Mouse (Mus musculus) G1E (cell line): ENCODE results near the gene Mest. TPM values are rescaled to one million over a fixed set of nuclear protein-coding genes. Genes with fewer than 3 reads are reported as not detected.

Experiments
- ATAC-seq: 2 replicates; pipeline ENCODE4 v1.8.0; 2016; ENCODE audit warnings: mild to moderate bottlenecking; ENCODE audit not compliant: insufficient number of reproducible peaks, poor library complexity, low FRiP score, severe bottlenecking; ENCODE audit errors: extremely low read depth
- DNase-seq: peaks from one replicate; pipeline ENCODE4 v3.0.0; 2012; ENCODE audit warnings: low spot score
- H3K27me3 ChIP-seq: 2 replicates; pipeline ENCODE4 v1.6.1; 2012; ENCODE audit warnings: mild to moderate bottlenecking, low read length, inconsistent platforms; ENCODE audit not compliant: insufficient read depth
- H3K36me3 ChIP-seq: replicated peaks from 2 replicates; pipeline ENCODE3; 2012; ENCODE audit warnings: mild to moderate bottlenecking, inconsistent platforms
- H3K4me1 ChIP-seq: 2 replicates; pipeline ENCODE4 v1.6.1; 2012; ENCODE audit warnings: low read depth, low read length, inconsistent platforms, mixed read lengths; ENCODE audit not compliant: insufficient read depth
- H3K4me3 ChIP-seq: 2 replicates; pipeline ENCODE4 v1.5.1; 2012; ENCODE audit warnings: low read depth, mild to moderate bottlenecking, inconsistent platforms, low read length, moderate library complexity, mixed read lengths
- H3K9me3 ChIP-seq: replicated peaks from 2 replicates; pipeline ENCODE4 v1.6.1; 2012; ENCODE audit warnings: inconsistent platforms
- CTCF ChIP-seq: IDR thresholded peaks from 2 replicates; pipeline ENCODE4 v1.5.1; 2012; ENCODE audit warnings: low read depth, low read length, inconsistent platforms, mixed read lengths
- GATA1 ChIP-seq: IDR thresholded peaks from 2 replicates; pipeline ENCODE4 v1.6.1; 2012; ENCODE audit warnings: borderline replicate concordance, low read length, inconsistent platforms, mixed read lengths
- GATA2 ChIP-seq: IDR thresholded peaks from 2 replicates; pipeline ENCODE4 v1.6.1; 2012; ENCODE audit warnings: low read depth, low read length, inconsistent platforms, borderline replicate concordance
- POLR2AphosphoS5 ChIP-seq: IDR thresholded peaks from 2 replicates; pipeline ENCODE4 v1.6.1; 2012; ENCODE audit warnings: low read depth, low read length, inconsistent platforms; ENCODE audit not compliant: insufficient replicate concordance
- TAL1 ChIP-seq: conservative IDR thresholded peaks from 2 replicates; pipeline ENCODE4 v1.6.1; 2012; ENCODE audit warnings: low read depth, low read length, inconsistent platforms, mixed read lengths
- polyA plus RNA-seq: library from polyadenylated mRNA; stranded (reverse); fragments of >175 nt; gene quantifications from 2 replicates; pipeline ENCODE4 v1.2.3, GENCODE M21; 2012
- total RNA-seq, 2 experiments: library from RNA; stranded (forward) in 1 of 2; stranded (reverse) in 1 of 2; fragments of 200-1000 nt in 1 of 2; fragments of >200 nt in 1 of 2; fragmentation: Nextera tagmentation in 1 of 2; gene quantifications; 2 replicates each; pipeline ENCODE4 v1.2.3; 2014 to 2017

Gene Mest
- total and polyA plus RNA-seq, 3 experiments, result 0.49 to 0.57 TPM; not detected in 1

DNA sequence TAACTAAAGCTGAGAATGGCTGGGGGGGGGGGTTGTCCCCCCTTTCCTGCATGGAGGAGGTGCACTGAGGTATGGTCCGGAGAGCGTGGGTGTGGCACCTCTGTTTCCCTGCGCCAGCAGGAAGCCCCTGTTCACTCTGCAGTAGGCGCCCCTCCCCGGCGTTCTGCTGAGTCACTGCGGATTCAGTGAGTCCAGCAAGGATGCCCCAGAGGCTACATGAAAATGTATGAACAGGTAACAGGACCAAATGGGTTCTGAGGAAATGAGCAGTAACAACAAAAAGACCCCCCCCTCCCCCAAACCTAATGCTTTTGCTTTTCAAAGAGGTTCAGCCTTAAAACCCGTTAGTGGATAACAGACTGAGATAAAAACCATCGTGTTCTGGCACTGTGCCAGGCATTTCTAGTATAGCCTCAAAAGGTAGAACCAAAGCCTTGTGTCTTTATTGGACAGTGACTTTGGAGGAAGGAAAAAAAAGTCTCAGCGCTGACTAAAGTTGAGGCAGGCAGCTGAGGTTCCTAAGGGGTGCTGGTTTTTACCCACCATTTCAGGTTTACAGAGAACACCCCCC, 15.9 kb downstream of the Mest start:
- DNase-seq, result no peak
- H3K4me1 ChIP-seq, result peaks cover 17% of the 10 kb centered on the region; the same call in 1 of the 2 replicates
- H3K9me3 ChIP-seq, result peaks cover 20% of the 10 kb centered on the region
- ATAC-seq, result no peak
- peaks cover 40% of the 10 kb centered on the region for H3K27me3 ChIP-seq
- H3K4me3 ChIP-seq, result no peak overlapping the region; the same call in 1 of the 2 replicates
- no peak for TF ChIP-seq GATA2
- TF ChIP-seq CTCF, result no peak
- no peak for TF ChIP-seq POLR2AphosphoS5
- no peak for TF ChIP-seq TAL1
- no peak for TF ChIP-seq GATA1
- H3K36me3 ChIP-seq, result peaks cover 15% of the 10 kb centered on the region

DNA sequence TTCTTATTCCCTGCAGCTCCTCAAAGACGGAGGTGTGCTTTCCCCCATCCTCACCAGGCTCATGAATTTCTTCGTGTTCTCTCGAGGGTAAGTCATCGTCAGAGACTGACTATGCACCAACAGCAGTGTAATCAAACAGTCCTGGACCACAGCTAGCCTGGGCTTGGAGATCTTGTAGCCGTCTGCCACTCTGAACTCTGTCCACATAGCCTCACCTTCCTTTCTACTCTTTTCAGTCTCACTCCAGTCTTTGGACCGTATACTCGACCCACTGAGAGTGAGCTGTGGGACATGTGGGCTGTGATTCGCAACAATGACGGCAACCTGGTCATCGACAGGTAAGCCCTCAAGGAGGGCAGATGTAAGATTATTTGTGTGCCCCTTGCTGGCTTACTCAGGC, 21.5 kb downstream of the Mest start:
- no peaks in the 10 kb centered on the region for H3K4me1 ChIP-seq
- H3K9me3 ChIP-seq, result no peaks in the 10 kb centered on the region
- TF ChIP-seq GATA1 (no peak), POLR2AphosphoS5 (no peak), GATA2 (no peak), CTCF (no peak), TAL1 (no peak)
- no peak for DNase-seq
- no peak overlapping the region for H3K4me3 ChIP-seq
- H3K27me3 ChIP-seq, result no peaks in the 10 kb centered on the region
- peaks cover 53% of the 10 kb centered on the region for H3K36me3 ChIP-seq
- ATAC-seq, result no peak

DNA sequence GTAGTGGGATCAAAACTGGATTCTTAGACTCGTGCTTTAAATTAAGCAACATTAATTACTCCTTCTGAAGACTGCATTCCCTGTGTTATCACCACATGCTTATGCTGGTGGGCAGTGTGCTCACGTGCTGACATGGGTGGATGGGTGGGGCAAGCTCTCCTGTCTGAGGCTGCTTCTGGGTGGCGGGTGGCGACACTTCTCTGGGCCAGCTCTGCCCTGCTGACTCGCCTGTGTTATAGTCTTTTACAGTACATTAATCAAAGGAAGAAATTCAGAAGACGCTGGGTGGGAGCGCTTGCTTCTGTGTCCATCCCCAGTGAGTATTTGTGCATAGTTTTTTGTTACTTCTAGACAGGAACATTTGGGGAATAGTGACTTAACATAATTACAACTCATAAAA, 22.2 kb downstream of the Mest start:
- Histone ChIP-seq H3K4me1 (no peaks in the 10 kb centered on the region), H3K4me3 (no peak overlapping the region), H3K27me3 (no peaks in the 10 kb centered on the region), H3K36me3 (peaks cover 59% of the 10 kb centered on the region), H3K9me3 (no peaks in the 10 kb centered on the region)
- TF ChIP-seq POLR2AphosphoS5 (no peak), GATA2 (no peak), TAL1 (no peak), GATA1 (no peak), CTCF (no peak)
- DNase-seq (no peak), ATAC-seq (no peak)

GRCm38 (mm10) chr6:30747631-30748357, 24.4 kb downstream of the Mest start:
- ATAC-seq, result no peak
- Histone ChIP-seq H3K36me3 (peaks cover 58% of the 10 kb centered on the region), H3K4me1 (no peaks in the 10 kb centered on the region), H3K27me3 (no peaks in the 10 kb centered on the region), H3K4me3 (no peak overlapping the region), H3K9me3 (no peaks in the 10 kb centered on the region)
- TF ChIP-seq CTCF (no peak), POLR2AphosphoS5 (no peak), GATA2 (no peak), TAL1 (no peak), GATA1 (no peak)
- DNase-seq, result no peak

GRCm38 (mm10) chr6:30748358-30748910, 25.1 kb downstream of the Mest start:
- TF ChIP-seq GATA1 (no peak), GATA2 (no peak)
- Histone ChIP-seq H3K9me3 (no peaks in the 10 kb centered on the region), H3K4me1 (no peaks in the 10 kb centered on the region), H3K27me3 (no peaks in the 10 kb centered on the region), H3K4me3 (no peak overlapping the region), H3K36me3 (peaks cover 56% of the 10 kb centered on the region)
- no peak for ATAC-seq
- no peak for DNase-seq

- H3K9me3 ChIP-seq, result no peaks in the 10 kb centered on the region
- no peaks in the 10 kb centered on the region for H3K27me3 ChIP-seq
- H3K4me1 ChIP-seq, result no peaks in the 10 kb centered on the region
- TF ChIP-seq CTCF (no peak), GATA1 (no peak), POLR2AphosphoS5 (no peak), GATA2 (no peak), TAL1 (no peak)
- DNase-seq (no peak), ATAC-seq (no peak)
- H3K4me3 ChIP-seq, result no peak overlapping the region
- peaks cover 49% of the 10 kb centered on the region for H3K36me3 ChIP-seq
Observed at GRCm38 (mm10) chr6:30749042-30749689, 25.8 kb downstream of the Mest start.
